In the genomic region with DNA sequence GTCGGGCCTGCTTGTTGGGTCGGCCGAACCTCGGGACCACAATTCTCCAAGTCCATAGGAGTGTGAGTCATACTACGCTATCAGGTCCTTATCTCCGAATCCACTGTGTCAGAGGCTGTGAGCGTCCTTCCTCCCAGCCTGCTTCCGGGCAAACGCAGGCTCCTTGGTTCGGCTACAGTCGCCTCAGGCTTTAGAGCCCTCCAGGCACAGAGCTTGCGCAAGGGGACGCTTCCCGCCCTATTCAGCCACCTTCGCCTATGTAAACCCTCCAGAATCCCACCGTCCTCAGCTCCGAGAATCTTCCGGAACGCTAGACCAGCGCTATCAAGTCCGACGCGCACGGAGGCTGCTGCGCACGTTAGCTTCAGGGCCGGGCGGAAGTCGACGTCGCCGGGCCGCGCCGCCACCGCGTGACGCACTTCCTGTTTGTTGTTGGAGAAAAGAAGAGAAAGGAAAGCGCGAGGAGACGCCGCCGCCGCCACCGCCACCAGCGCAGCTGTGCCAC, we compare ENCODE assay signal across 8 mouse cellular contexts. TPM values are rescaled to one million over a fixed set of nuclear protein-coding genes. Genes with fewer than 3 reads are reported as not detected.
DNase-seq lines count a peak whose midpoint lies in the region; ATAC-seq and TF ChIP-seq lines count a peak whose summit lies in the region.

Gene Dnajb6 (plus strand): TSS at position 132 of the 505 bp plus-strand sequence.
Gene Gm5129 (minus strand): TSS at position 380 of the 505 bp plus-strand sequence.

- WGBS in heart, embryonic 12.5 days, result under 1% methylated on average over 46 of the region's 46 CpGs
- WGBS in kidney, postnatal 0 days, result under 1% methylated on average over 46 of the region's 46 CpGs
- under 1% methylated on average over 46 of the region's 46 CpGs for WGBS in liver, embryonic 11.5 days
- WGBS in stomach, embryonic 14.5 days, result under 1% methylated on average over 40 of the region's 46 CpGs

- peak within 1 kb of the TSS; percentile 92 for H3K9ac ChIP-seq in heart, embryonic 12.5 days
- peak within 1 kb of the TSS; percentile 86 for H3K9ac ChIP-seq in kidney, postnatal 0 days (ENCODE audit: low read depth, low read length)
- peak within 1 kb of the TSS; percentile 95 for H3K9ac ChIP-seq in liver, embryonic 11.5 days (ENCODE audit: low read depth, low read length)
- peak within 1 kb of the TSS; percentile 94 for H3K9ac ChIP-seq in stomach, embryonic 14.5 days (replicated peaks; ENCODE audit: low read depth, low read length)

- peak within 1 kb of the TSS; percentile 91 for H3K4me2 ChIP-seq in heart, embryonic 12.5 days
- peak within 1 kb of the TSS; percentile 72 for H3K4me2 ChIP-seq in kidney, postnatal 0 days (ENCODE audit: low read length)
- H3K4me2 ChIP-seq in liver, embryonic 11.5 days, result peak within 1 kb of the TSS; percentile 72
- peak within 1 kb of the TSS; percentile 72 for H3K4me2 ChIP-seq in stomach, embryonic 14.5 days (replicated peaks; ENCODE audit: low read depth, low read length)

- H3K4me1 ChIP-seq in erythroblast, embryonic 14.5 days (ENCODE audit: control insufficient read depth), result peaks cover 39% of the 10 kb centered on the region
- peaks cover 31% of the 10 kb centered on the region for H3K4me1 ChIP-seq in heart, embryonic 12.5 days (replicated peaks)
- peaks cover 8% of the 10 kb centered on the region; the same call in 1 of the 2 replicates for H3K4me1 ChIP-seq in kidney, postnatal 0 days (replicated peaks; ENCODE audit: insufficient read depth, low read length)
- peaks cover 18% of the 10 kb centered on the region for H3K4me1 ChIP-seq in liver, embryonic 11.5 days (replicated peaks; ENCODE audit: control insufficient read depth, insufficient read depth, low read length)
- peaks cover 9% of the 10 kb centered on the region; the same call in 1 of the 2 replicates for H3K4me1 ChIP-seq in stomach, embryonic 14.5 days (ENCODE audit: control insufficient read depth, insufficient read depth, low read length)

- H3K36me3 ChIP-seq in C2C12 (ENCODE audit: control insufficient read depth, insufficient read depth), result no peaks in the 10 kb centered on the region
- H3K36me3 ChIP-seq in erythroblast, embryonic 14.5 days (ENCODE audit: control insufficient read depth), result peaks cover 16% of the 10 kb centered on the region
- H3K36me3 ChIP-seq in heart, embryonic 12.5 days, result no peaks in the 10 kb centered on the region
- H3K36me3 ChIP-seq in kidney, postnatal 0 days (ENCODE audit: insufficient read depth, low read length), result no peaks in the 10 kb centered on the region
- H3K36me3 ChIP-seq in liver, embryonic 11.5 days (ENCODE audit: control insufficient read depth, insufficient read depth, low read length), result no peaks in the 10 kb centered on the region
- no peaks in the 10 kb centered on the region for H3K36me3 ChIP-seq in stomach, embryonic 14.5 days (ENCODE audit: control insufficient read depth, insufficient read depth, low read length)

- peak; percentile 92 for ATAC-seq in heart, embryonic 12.5 days (ENCODE audit: insufficient number of reproducible peaks, low FRiP score)
- peak; percentile 92 for ATAC-seq in kidney, postnatal 0 days (replicated peaks; ENCODE audit: low FRiP score, low read depth)
- ATAC-seq in liver, embryonic 11.5 days (replicated peaks; ENCODE audit: low FRiP score), result peak; percentile 92
- ATAC-seq in stomach, embryonic 14.5 days (ENCODE audit: insufficient number of reproducible peaks, insufficient read depth, low FRiP score, low read depth), result peak; percentile 94

- no peak for TF ChIP-seq CTCF in C2C12 (IDR thresholded peaks at IDR 0.05; ENCODE audit: control insufficient read depth, insufficient read depth, insufficient read length)
- no peak for TF ChIP-seq CTCF in brain, embryonic 14.5 days (IDR thresholded peaks at IDR 0.05; ENCODE audit: borderline replicate concordance, extremely low read depth, insufficient read depth, insufficient read length)
- no peak for TF ChIP-seq CTCF in kidney, postnatal 0 days (IDR thresholded peaks at IDR 0.05; ENCODE audit: low read depth)

- peaks cover 48% of the 10 kb centered on the region for H3K79me2 ChIP-seq in C2C12 (ENCODE audit: control insufficient read depth, insufficient read depth)

- peak within 1 kb of the TSS; percentile 96 for H3ac ChIP-seq in C2C12 (ENCODE audit: control insufficient read depth, insufficient read length, low read depth)

- H3K27me3 ChIP-seq in C2C12 (ENCODE audit: control insufficient read depth, insufficient read depth, insufficient read length), result no peaks in the 10 kb centered on the region
- H3K27me3 ChIP-seq in erythroblast, embryonic 14.5 days (ENCODE audit: control insufficient read depth), result peaks cover 3% of the 10 kb centered on the region; the same call in 1 of the 2 replicates
- H3K27me3 ChIP-seq in heart, embryonic 12.5 days (replicated peaks), result no peaks in the 10 kb centered on the region
- no peaks in the 10 kb centered on the region for H3K27me3 ChIP-seq in kidney, postnatal 0 days (ENCODE audit: insufficient read depth, low read length)
- no peaks in the 10 kb centered on the region for H3K27me3 ChIP-seq in liver, embryonic 11.5 days (replicated peaks; ENCODE audit: control insufficient read depth, insufficient read depth, low read length)
- no peaks in the 10 kb centered on the region for H3K27me3 ChIP-seq in stomach, embryonic 14.5 days (ENCODE audit: control insufficient read depth, insufficient read depth, low read length)

- H3K27ac ChIP-seq in heart, embryonic 12.5 days (ENCODE audit: poor library complexity, severe bottlenecking), result peak within 1 kb of the TSS; percentile 95
- H3K27ac ChIP-seq in kidney, postnatal 0 days, result peak within 1 kb of the TSS; percentile 97
- peak within 1 kb of the TSS; percentile 96 for H3K27ac ChIP-seq in liver, embryonic 11.5 days (ENCODE audit: low read depth, low read length)
- H3K27ac ChIP-seq in stomach, embryonic 14.5 days (ENCODE audit: low read length), result peak within 1 kb of the TSS; percentile 98

- H3K79me3 ChIP-seq in C2C12 (ENCODE audit: low read depth), result peaks cover 46% of the 10 kb centered on the region

- no peaks in the 10 kb centered on the region for H3K9me3 ChIP-seq in erythroblast, embryonic 14.5 days (ENCODE audit: control insufficient read depth, low read length)
- no peaks in the 10 kb centered on the region for H3K9me3 ChIP-seq in heart, embryonic 12.5 days (replicated peaks)
- H3K9me3 ChIP-seq in kidney, postnatal 0 days (replicated peaks; ENCODE audit: low read length), result no peaks in the 10 kb centered on the region
- H3K9me3 ChIP-seq in liver, embryonic 11.5 days (ENCODE audit: control insufficient read depth, low read length), result no peaks in the 10 kb centered on the region
- H3K9me3 ChIP-seq in stomach, embryonic 14.5 days (ENCODE audit: control insufficient read depth, low read depth, low read length), result no peaks in the 10 kb centered on the region

- peak; percentile 99 for DNase-seq in brain, embryonic 14.5 days (ENCODE audit: low read depth)
- DNase-seq in kidney, postnatal 0 days (ENCODE audit: low spot score), result peak; percentile 95
- peak; percentile 97 for DNase-seq in liver, embryonic 11.5 days (ENCODE audit: low spot score)
- peak; percentile 97 for DNase-seq in naive thymus-derived CD4-positive, alpha-beta T cell, adult 2 months (ENCODE audit: low read depth)

- TF ChIP-seq POLR2A in brain, embryonic 14.5 days (IDR thresholded peaks at IDR 0.05; ENCODE audit: borderline replicate concordance, extremely low read depth, insufficient read depth, insufficient read length, poor library complexity, severe bottlenecking), result peak; percentile 23

- peak within 1 kb of the TSS; percentile 86 for H3K4me3 ChIP-seq in C2C12 (ENCODE audit: insufficient read depth, poor library complexity, severe bottlenecking)
- peak within 1 kb of the TSS; percentile 100 for H3K4me3 ChIP-seq in erythroblast, embryonic 14.5 days (replicated peaks)
- H3K4me3 ChIP-seq in heart, embryonic 12.5 days, result peak within 1 kb of the TSS; percentile 78
- H3K4me3 ChIP-seq in kidney, postnatal 0 days (replicated peaks; ENCODE audit: low read depth, low read length), result peak within 1 kb of the TSS; percentile 80
- peak within 1 kb of the TSS; percentile 95 for H3K4me3 ChIP-seq in liver, embryonic 11.5 days (ENCODE audit: low read depth, low read length)
- H3K4me3 ChIP-seq in stomach, embryonic 14.5 days (ENCODE audit: low read depth, low read length), result peak within 1 kb of the TSS; percentile 94

TF ChIP-seq in C2C12, 6 proteins besides CTCF, POLR2A, EP300 and RAD21:
- TF ChIP-seq FOSL1 (IDR thresholded peaks at IDR 0.05; ENCODE audit: insufficient read depth, low read length, poor library complexity, severe bottlenecking) (no peak), MYOG (IDR thresholded peaks at IDR 0.05; ENCODE audit: control insufficient read depth, extremely low read depth, insufficient read length) (no peak), CEBPB (IDR thresholded peaks at IDR 0.05; ENCODE audit: low read depth) (peak; percentile 64), USF1 (IDR thresholded peaks at IDR 0.05; ENCODE audit: low read depth) (no peak), MYOD1 (IDR thresholded peaks at IDR 0.05; ENCODE audit: control insufficient read depth, insufficient read length, low read depth) (no peak)

RNA-seq across cellular contexts. Expression of gene Dnajb6, which starts in this region (rescaled TPM):
- polyA plus RNA-seq in C2C12 (2012; fragmentation: generic; extraction: Trizol), result 79.7 TPM
- polyA plus RNA-seq in brain, embryonic 14.5 days (2012; rRNA removed), result 183 and 201 TPM in 2 replicates
- 39.4 and 61.9 TPM in 2 replicates for polyA plus RNA-seq in erythroblast, embryonic 14.5 days (2012)
- polyA plus RNA-seq in heart, embryonic 12.5 days (2016; fragmentation: Nextera tagmentation; extraction: Ambion mirVana), result 114 and 115 TPM in 2 replicates
- 145 and 158 TPM in 2 replicates for polyA plus RNA-seq in kidney, postnatal 0 days (2015; fragmentation: Nextera tagmentation; extraction: Ambion mirVana)
- polyA plus RNA-seq in liver, embryonic 11.5 days (2014; fragmentation: Nextera tagmentation; extraction: Ambion mirVana), result 141 and 151 TPM in 2 replicates
- polyA plus RNA-seq in stomach, embryonic 14.5 days (2014; fragmentation: Nextera tagmentation; extraction: Ambion mirVana), result 128 and 142 TPM in 2 replicates

RNA-seq across cellular contexts. Expression of gene Gm5129, which starts in this region (rescaled TPM):
- 0.35 TPM for polyA plus RNA-seq in C2C12 (2012; fragmentation: generic; extraction: Trizol)
- 0.93 TPM in 1 of 2 replicates, not detected in the other for polyA plus RNA-seq in brain, embryonic 14.5 days (2012; rRNA removed)
- polyA plus RNA-seq in erythroblast, embryonic 14.5 days (2012), result not detected in 2 replicates
- not detected in 2 replicates for polyA plus RNA-seq in heart, embryonic 12.5 days (2016; fragmentation: Nextera tagmentation; extraction: Ambion mirVana)
- polyA plus RNA-seq in kidney, postnatal 0 days (2015; fragmentation: Nextera tagmentation; extraction: Ambion mirVana), result not detected in 2 replicates
- polyA plus RNA-seq in liver, embryonic 11.5 days (2014; fragmentation: Nextera tagmentation; extraction: Ambion mirVana), result not detected in 2 replicates
- not detected in 2 replicates for polyA plus RNA-seq in stomach, embryonic 14.5 days (2014; fragmentation: Nextera tagmentation; extraction: Ambion mirVana)

Comparison
In these comparisons a context has a peak if more than half of its experiments do, and no peak if none do; other contexts are left out.
1. Peak in every context shown above with its lines: DNase-seq, ATAC-seq, H3K4me3 ChIP-seq and H3K27ac ChIP-seq.